Mouse (Mus musculus): ENCODE measurements around the gene Tmem176a. TPM values are rescaled to one million over a fixed set of nuclear protein-coding genes. Genes with fewer than 3 reads are reported as not detected.
A peak's percentile ranks its signal among the peaks of the same experiment; 100 is the strongest.

Gene Tmem176a
- total and polyA plus RNA-seq, 2 experiments, result 71.4 to 241 TPM

- no peak for TF ChIP-seq POLR2A (IDR thresholded peaks at IDR 0.05; ENCODE audit: extremely low read depth, insufficient read depth, low read length)
- no peak for TF ChIP-seq CTCF (IDR thresholded peaks at IDR 0.05; ENCODE audit: low read depth, low read length)
- H3K4me1 ChIP-seq (ENCODE audit: control insufficient read depth, insufficient read depth, low read length), result peaks cover 4% of the 10 kb centered on the region; the same call in 1 of the 2 replicates
- H3K36me3 ChIP-seq (ENCODE audit: control insufficient read depth, insufficient read depth, low read length), result peaks cover 9% of the 10 kb centered on the region
- no peaks in the 10 kb centered on the region for H3K27me3 ChIP-seq (ENCODE audit: control insufficient read depth, insufficient read depth, low read length)
- H3K4me3 ChIP-seq (ENCODE audit: insufficient read depth, low read depth, low read length), result no peak overlapping the region
- DNase-seq (ENCODE audit: extremely low read depth, low read depth, low spot score), result no peak
- no peak overlapping the region for H3K27ac ChIP-seq (replicated peaks; ENCODE audit: insufficient read depth, low read depth, low read length)
- peaks cover 3% of the 10 kb centered on the region; the same call in 1 of the 2 replicates for H3K79me2 ChIP-seq (ENCODE audit: control insufficient read depth, insufficient read depth, low read length)
- 96% methylated on average over 5 of the region's 5 CpGs for WGBS
- H3K9ac ChIP-seq (ENCODE audit: low read depth, low read length), result no peak overlapping the region
Observed at GRCm38 (mm10) chr6:48836146-48836545, 4.6 kb upstream of the Tmem176a start.

- peaks cover 9% of the 10 kb centered on the region for H3K36me3 ChIP-seq (ENCODE audit: control insufficient read depth, insufficient read depth, low read length)
- no peak for DNase-seq (ENCODE audit: extremely low read depth, low read depth, low spot score)
- no peak overlapping the region for H3K27ac ChIP-seq (replicated peaks; ENCODE audit: insufficient read depth, low read depth, low read length)
- TF ChIP-seq CTCF (IDR thresholded peaks at IDR 0.05; ENCODE audit: low read depth, low read length) (no peak), POLR2A (IDR thresholded peaks at IDR 0.05; ENCODE audit: extremely low read depth, insufficient read depth, low read length) (no peak)
- 93% methylated on average over 7 of the region's 7 CpGs for WGBS
- H3K4me1 ChIP-seq (ENCODE audit: control insufficient read depth, insufficient read depth, low read length), result peaks cover 13% of the 10 kb centered on the region
- H3K79me2 ChIP-seq (ENCODE audit: control insufficient read depth, insufficient read depth, low read length), result peaks cover 14% of the 10 kb centered on the region; the same call in 1 of the 2 replicates
- H3K4me3 ChIP-seq (ENCODE audit: insufficient read depth, low read depth, low read length), result no peak overlapping the region
- H3K27me3 ChIP-seq (ENCODE audit: control insufficient read depth, insufficient read depth, low read length), result no peaks in the 10 kb centered on the region
- H3K9ac ChIP-seq (ENCODE audit: low read depth, low read length), result no peak overlapping the region
Observed at GRCm38 (mm10) chr6:48837516-48837915, 3.2 kb upstream of the Tmem176a start.

- TF ChIP-seq CTCF (IDR thresholded peaks at IDR 0.05; ENCODE audit: low read depth, low read length) (no peak), POLR2A (IDR thresholded peaks at IDR 0.05; ENCODE audit: extremely low read depth, insufficient read depth, low read length) (no peak)
Observed at GRCm38 (mm10) chr6:48838321-48839080, 2.2 kb upstream of the Tmem176a start.

GRCm38 (mm10) chr6:48840973-48841625 lies 380 bp downstream of the Tmem176a start, which contains the start of gene Tmem176b:
TSS of gene Tmem176b (minus strand) at chr6:48841496.
- H3K27me3 ChIP-seq (ENCODE audit: control insufficient read depth, insufficient read depth, low read length), result no peaks in the 10 kb centered on the region
- peaks cover 17% of the 10 kb centered on the region for H3K4me1 ChIP-seq (ENCODE audit: control insufficient read depth, insufficient read depth, low read length)
- H3K27ac ChIP-seq (replicated peaks; ENCODE audit: insufficient read depth, low read depth, low read length), result peak within 1 kb of the TSS; percentile 77
- 2% methylated on average over 6 of the region's 6 CpGs for WGBS
- H3K36me3 ChIP-seq (ENCODE audit: control insufficient read depth, insufficient read depth, low read length), result peaks cover 14% of the 10 kb centered on the region; the same call in 1 of the 2 replicates
- peak within 1 kb of the TSS; percentile 84 for H3K9ac ChIP-seq (ENCODE audit: low read depth, low read length)
- TF ChIP-seq CTCF (IDR thresholded peaks at IDR 0.05; ENCODE audit: low read depth, low read length), result no peak
- TF ChIP-seq POLR2A (IDR thresholded peaks at IDR 0.05; ENCODE audit: extremely low read depth, insufficient read depth, low read length), result peak; percentile 39; the same call in 1 of the 2 replicates
- DNase-seq (ENCODE audit: extremely low read depth, low read depth, low spot score), result peak; percentile 96
- peaks cover 14% of the 10 kb centered on the region; the same call in 1 of the 2 replicates for H3K79me2 ChIP-seq (ENCODE audit: control insufficient read depth, insufficient read depth, low read length)
- H3K4me3 ChIP-seq (ENCODE audit: insufficient read depth, low read depth, low read length), result peak within 1 kb of the TSS; percentile 56

More at GRCm38 (mm10) chr6:48838321-48839080, 2.2 kb upstream of the Tmem176a start:
- H3K9ac ChIP-seq (ENCODE audit: low read depth, low read length), result no peak overlapping the region
- peaks cover 14% of the 10 kb centered on the region; the same call in 1 of the 2 replicates for H3K79me2 ChIP-seq (ENCODE audit: control insufficient read depth, insufficient read depth, low read length)
- peaks cover 17% of the 10 kb centered on the region for H3K4me1 ChIP-seq (ENCODE audit: control insufficient read depth, insufficient read depth, low read length)
- no peaks in the 10 kb centered on the region for H3K27me3 ChIP-seq (ENCODE audit: control insufficient read depth, insufficient read depth, low read length)
- H3K4me3 ChIP-seq (ENCODE audit: insufficient read depth, low read depth, low read length), result no peak overlapping the region
- no peak overlapping the region for H3K27ac ChIP-seq (replicated peaks; ENCODE audit: insufficient read depth, low read depth, low read length)
- 74% methylated on average over 6 of the region's 6 CpGs for WGBS
- H3K36me3 ChIP-seq (ENCODE audit: control insufficient read depth, insufficient read depth, low read length), result peaks cover 7% of the 10 kb centered on the region
- DNase-seq (ENCODE audit: extremely low read depth, low read depth, low spot score), result no peak

- H3K79me2 ChIP-seq (ENCODE audit: control insufficient read depth, insufficient read depth, low read length), result peaks cover 14% of the 10 kb centered on the region; the same call in 1 of the 2 replicates
- peak overlapping the region; percentile 84 for H3K9ac ChIP-seq (ENCODE audit: low read depth, low read length)
- peaks cover 17% of the 10 kb centered on the region for H3K4me1 ChIP-seq (ENCODE audit: control insufficient read depth, insufficient read depth, low read length)
- DNase-seq (ENCODE audit: extremely low read depth, low read depth, low spot score), result peak; percentile 30
- H3K27me3 ChIP-seq (ENCODE audit: control insufficient read depth, insufficient read depth, low read length), result no peaks in the 10 kb centered on the region
- peak overlapping the region; percentile 56 for H3K4me3 ChIP-seq (ENCODE audit: insufficient read depth, low read depth, low read length)
- 27% methylated on average over 11 of the region's 11 CpGs for WGBS
- peaks cover 14% of the 10 kb centered on the region; the same call in 1 of the 2 replicates for H3K36me3 ChIP-seq (ENCODE audit: control insufficient read depth, insufficient read depth, low read length)
- peak overlapping the region; percentile 77 for H3K27ac ChIP-seq (replicated peaks; ENCODE audit: insufficient read depth, low read depth, low read length)
- TF ChIP-seq POLR2A (IDR thresholded peaks at IDR 0.05; ENCODE audit: extremely low read depth, insufficient read depth, low read length) (no peak), CTCF (IDR thresholded peaks at IDR 0.05; ENCODE audit: low read depth, low read length) (peak; percentile 73)
Observed at GRCm38 (mm10) chr6:48842111-48842842, 1.6 kb downstream of the Tmem176a start.
